ENCODE assay signal across 15 mouse cellular contexts in the genomic region with DNA sequence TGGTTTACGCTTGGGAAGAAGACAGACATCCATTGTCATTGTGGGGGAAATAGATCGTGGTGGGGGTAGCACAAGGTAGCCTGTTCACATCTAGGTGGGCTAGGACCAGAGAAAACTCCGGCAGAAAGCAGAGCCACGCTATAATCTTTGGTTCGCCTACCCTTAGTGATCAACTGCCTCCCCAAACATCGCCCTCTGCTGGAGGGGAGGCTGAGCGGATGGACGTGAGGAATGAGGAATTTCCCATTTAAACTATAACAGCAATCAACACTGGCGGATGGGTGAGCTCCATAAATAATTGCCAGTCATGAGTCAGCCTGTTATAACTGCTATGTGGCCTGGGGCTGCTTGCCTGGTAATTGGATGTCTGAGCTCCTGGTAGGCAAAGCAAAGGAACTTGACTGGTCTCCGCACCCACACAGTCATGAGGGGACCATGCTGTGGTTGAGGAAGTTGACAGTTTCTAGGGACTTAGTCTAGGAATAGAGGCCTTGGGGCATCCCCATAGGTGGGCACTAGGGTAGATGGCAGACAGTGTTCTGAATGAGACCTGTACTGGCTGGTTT. TPM values are rescaled to one million over a fixed set of nuclear protein-coding genes. Genes with fewer than 3 reads are reported as not detected.
DNase-seq lines count a peak whose midpoint lies in the region; ATAC-seq and TF ChIP-seq lines count a peak whose summit lies in the region.
"Had no signal": no experiment of that assay in that cellular context is flagged by ENCODE, and none has a peak within 500 bp of the region (broad histone marks: within the 10 kb centered on the region; RNA-seq: fewer than 3 reads in every experiment).

No protein-coding gene starts in this region.

- TF ChIP-seq RAD21 in MEL (IDR thresholded peaks at IDR 0.05; ENCODE audit: low read depth, low read length) = peak; percentile 22

- peak; percentile 7 for DNase-seq in adrenal gland, postnatal 10 days
- no peak for DNase-seq in adrenal gland, adult 2 months
- DNase-seq in liver, postnatal 0 days = no peak
- DNase-seq in liver, embryonic 11.5 days (ENCODE audit: low spot score) = no peak
- DNase-seq in MEL (ENCODE audit: low read depth, low spot score) = peak; percentile 43
- no peak for DNase-seq in spleen, postnatal 14 days (ENCODE audit: low spot score in 2 of 2)
- no peak for DNase-seq in left cerebral cortex, postnatal 4 days
- DNase-seq: embryo, embryonic 11 days; spleen, adult 18-20 months had no signal

- TF ChIP-seq EP300 in liver, postnatal 0 days (IDR thresholded peaks at IDR 0.05; ENCODE audit: low read depth) = no peak
- TF ChIP-seq EP300 in MEL (IDR thresholded peaks at IDR 0.05; ENCODE audit: low read depth in 1 of 2, low read length in 2 of 2) = no peak

- H3K9ac ChIP-seq in liver, postnatal 0 days (replicated peaks) = no peak overlapping the region
- no peak overlapping the region for H3K9ac ChIP-seq in liver, embryonic 11.5 days (ENCODE audit: low read depth, low read length)
- H3K9ac ChIP-seq in MEL (ENCODE audit: control insufficient read depth, low read depth, low read length, poor library complexity, severe bottlenecking) = no peak overlapping the region
- H3K9ac ChIP-seq: heart, embryonic 12.5 days; hindbrain, embryonic 12.5 days; lung, embryonic 15.5 days; midbrain, embryonic 12.5 days had no signal

- no peaks in the 10 kb centered on the region for H3K9me3 ChIP-seq in liver, postnatal 0 days (ENCODE audit: low read length)
- no peaks in the 10 kb centered on the region for H3K9me3 ChIP-seq in liver, embryonic 11.5 days (ENCODE audit: control insufficient read depth, low read length)
- no peaks in the 10 kb centered on the region for H3K9me3 ChIP-seq in MEL (replicated peaks; ENCODE audit: insufficient read depth, low read length)
- H3K9me3 ChIP-seq: heart, embryonic 12.5 days; hindbrain, embryonic 12.5 days; lung, embryonic 15.5 days; midbrain, embryonic 12.5 days had no signal

- H3K4me1 ChIP-seq in liver, postnatal 0 days (ENCODE audit: insufficient read depth) = no peaks in the 10 kb centered on the region
- H3K4me1 ChIP-seq in liver, embryonic 11.5 days (replicated peaks; ENCODE audit: control insufficient read depth, insufficient read depth, low read length) = no peaks in the 10 kb centered on the region
- no peaks in the 10 kb centered on the region for H3K4me1 ChIP-seq in MEL (ENCODE audit: control insufficient read depth in 1 of 2, insufficient read depth in 2 of 2, low read length in 2 of 2)
- H3K4me1 ChIP-seq in small intestine, adult 2 months (ENCODE audit: control insufficient read depth, insufficient read depth, insufficient read length, low read length) = no peaks in the 10 kb centered on the region
- H3K4me1 ChIP-seq: heart, embryonic 12.5 days; hindbrain, embryonic 12.5 days; lung, embryonic 15.5 days; midbrain, embryonic 12.5 days had no signal

- H3K79me2 ChIP-seq in MEL (ENCODE audit: control insufficient read depth, insufficient read depth, low read length, poor library complexity) = no peaks in the 10 kb centered on the region

- H3K4me2 ChIP-seq in liver, postnatal 0 days (ENCODE audit: low read depth, low read length) = no peak overlapping the region
- no peak overlapping the region for H3K4me2 ChIP-seq in liver, embryonic 11.5 days
- H3K4me2 ChIP-seq: heart, embryonic 12.5 days; hindbrain, embryonic 12.5 days; lung, embryonic 15.5 days; midbrain, embryonic 12.5 days had no signal

- no peak for TF ChIP-seq POLR2A in MEL (IDR thresholded peaks at IDR 0.05; ENCODE audit: control insufficient read depth in 1 of 2, insufficient read depth in 1 of 2, low read depth in 1 of 2, low read length in 2 of 2, poor library complexity in 1 of 2)
- TF ChIP-seq POLR2A in small intestine, adult 2 months (IDR thresholded peaks at IDR 0.05; ENCODE audit: low read depth, low read length) = no peak

- no peak overlapping the region for H3K4me3 ChIP-seq in liver, postnatal 0 days (ENCODE audit: low read depth, low read length)
- no peak overlapping the region for H3K4me3 ChIP-seq in liver, embryonic 11.5 days (ENCODE audit: low read depth, low read length)
- H3K4me3 ChIP-seq in MEL (ENCODE audit: control insufficient read depth in 1 of 2, insufficient read depth in 1 of 2, low read depth in 2 of 2, low read length in 2 of 2) = no peak overlapping the region
- H3K4me3 ChIP-seq in small intestine, adult 2 months (ENCODE audit: low read depth, low read length) = no peak overlapping the region
- H3K4me3 ChIP-seq: heart, embryonic 12.5 days; hindbrain, embryonic 12.5 days; lung, embryonic 15.5 days; midbrain, embryonic 12.5 days had no signal

- TF ChIP-seq CTCF in liver, postnatal 0 days (IDR thresholded peaks at IDR 0.05; ENCODE audit: low read depth) = peak; percentile 53
- peak; percentile 68 to 74 (median 70) for TF ChIP-seq CTCF in MEL (IDR thresholded peaks at IDR 0.05 in 2 of 3, conservative IDR thresholded peaks at IDR 0.05 in 1 of 3; ENCODE audit: control insufficient read depth in 1 of 3, insufficient read depth in 1 of 3, low read depth in 2 of 3, low read length in 3 of 3, poor library complexity in 1 of 3, severe bottlenecking in 1 of 3)
- peak; percentile 51; the same call in 1 of the 2 replicates for TF ChIP-seq CTCF in small intestine, adult 2 months (IDR thresholded peaks at IDR 0.05; ENCODE audit: extremely low read depth, insufficient read length, insufficient replicate concordance, low read depth, low read length)

- no peaks in the 10 kb centered on the region for H3K36me3 ChIP-seq in liver, postnatal 0 days (replicated peaks; ENCODE audit: insufficient read depth, low read length)
- H3K36me3 ChIP-seq in liver, embryonic 11.5 days (ENCODE audit: control insufficient read depth, insufficient read depth, low read length) = no peaks in the 10 kb centered on the region
- H3K36me3 ChIP-seq in MEL (ENCODE audit: control insufficient read depth in 1 of 2, insufficient read depth in 2 of 2, low read length in 2 of 2) = no peaks in the 10 kb centered on the region
- no peaks in the 10 kb centered on the region for H3K36me3 ChIP-seq in small intestine, adult 2 months (ENCODE audit: control insufficient read depth, insufficient read depth, low read length)
- H3K36me3 ChIP-seq: heart, embryonic 12.5 days; hindbrain, embryonic 12.5 days; lung, embryonic 15.5 days; midbrain, embryonic 12.5 days had no signal

- no peak for ATAC-seq in liver, postnatal 0 days
- no peak for ATAC-seq in liver, embryonic 11.5 days (replicated peaks; ENCODE audit: low FRiP score)

- H3K27ac ChIP-seq in liver, postnatal 0 days (ENCODE audit: low read depth) = no peak overlapping the region
- H3K27ac ChIP-seq in liver, embryonic 11.5 days (ENCODE audit: low read depth, low read length) = no peak overlapping the region
- H3K27ac ChIP-seq in MEL (ENCODE audit: control insufficient read depth, low read depth, low read length) = no peak overlapping the region
- no peak overlapping the region for H3K27ac ChIP-seq in small intestine, adult 2 months (ENCODE audit: insufficient read depth, low read depth, low read length)
- H3K27ac ChIP-seq: hindbrain, embryonic 12.5 days; lung, embryonic 15.5 days; midbrain, embryonic 12.5 days had no signal

- H3K27me3 ChIP-seq in liver, postnatal 0 days (ENCODE audit: insufficient read depth, low read length) = no peaks in the 10 kb centered on the region
- H3K27me3 ChIP-seq in liver, embryonic 11.5 days (replicated peaks; ENCODE audit: control insufficient read depth, insufficient read depth, low read length) = no peaks in the 10 kb centered on the region
- no peaks in the 10 kb centered on the region for H3K27me3 ChIP-seq in MEL (ENCODE audit: control insufficient read depth in 1 of 2, insufficient read depth in 2 of 2, low read length in 2 of 2)
- H3K27me3 ChIP-seq in small intestine, adult 2 months (ENCODE audit: control insufficient read depth, insufficient read depth, low read length) = no peaks in the 10 kb centered on the region
- H3K27me3 ChIP-seq: hindbrain, embryonic 12.5 days; lung, embryonic 15.5 days; midbrain, embryonic 12.5 days had no signal

- WGBS in liver, postnatal 0 days (ENCODE audit: insufficient replicate concordance) = 79% methylated on average over 10 of the region's 10 CpGs
- WGBS in liver, embryonic 11.5 days = 71% methylated on average over 10 of the region's 10 CpGs
- WGBS in small intestine, adult 2 months = 71% methylated on average over 10 of the region's 10 CpGs

- intact Hi-C loops in left cerebral cortex, postnatal 4 days (cut with DNase I) = no loop called here

TF ChIP-seq in MEL, 35 proteins besides CTCF, POLR2A, EP300 and RAD21:
- no peak for TF ChIP-seq TAL1 (IDR thresholded peaks at IDR 0.05; ENCODE audit: low read length)
- TF ChIP-seq UBTF (IDR thresholded peaks at IDR 0.05; ENCODE audit: borderline replicate concordance, insufficient read depth, low read depth, low read length) = no peak
- TF ChIP-seq ZC3H11A (IDR thresholded peaks at IDR 0.05; ENCODE audit: low read depth, low read length) = 0 out of 2 replicates have a peak, but pooled peaks have one; percentile 5
- TF ChIP-seq SMC3 (IDR thresholded peaks at IDR 0.05; ENCODE audit: low read depth, low read length) = peak; percentile 70
- no peak for TF ChIP-seq TCF12 (IDR thresholded peaks at IDR 0.05; ENCODE audit: low read depth, low read length)

RNA-seq across cellular contexts. Expression of a gene that starts 36.0 kb away (rescaled TPM):
- not detected for total RNA-seq in adrenal gland, postnatal 10 days (2021)
- not detected for total RNA-seq in adrenal gland, adult 2 months (2021)
- polyA plus RNA-seq in adrenal gland, adult 2 months (2012; rRNA removed) = not detected in 2 replicates
- not detected in 2 replicates for polyA plus RNA-seq in liver, postnatal 0 days (2015; fragmentation: Nextera tagmentation; extraction: Ambion mirVana)
- polyA plus RNA-seq in liver, embryonic 11.5 days (2014; fragmentation: Nextera tagmentation; extraction: Ambion mirVana) = not detected in 2 replicates
- 0.42 and 0.52 TPM in 2 replicates for total RNA-seq in MEL (2012; rRNA removed)
- under 1 TPM in 1 of 2 experiments, not detected in 1; 0.11 TPM for polyA plus RNA-seq in MEL (2012; ENCODE audit: insufficient read depth in 1 of 2, insufficient read length in 2 of 2, low read depth in 1 of 2, low replicate concordance in 2 of 2, missing spikeins in 1 of 2)
- not detected in 2 replicates for polyA plus RNA-seq in small intestine, adult 2 months (2012; rRNA removed)
- total RNA-seq in left cerebral cortex, postnatal 4 days (2021) = not detected
- polyA plus RNA-seq: heart, embryonic 12.5 days; hindbrain, embryonic 12.5 days; kidney, embryonic 16.5 days; midbrain, embryonic 12.5 days had no signal

Comparison
In these comparisons a context has a peak if more than half of its experiments do, and no peak if none do; other contexts are left out.
1. DNase-seq: peak in adrenal gland, postnatal 10 days (single experiment) and MEL (single experiment); none in adrenal gland, adult 2 months (single experiment), liver, postnatal 0 days (single experiment), liver, embryonic 11.5 days (single experiment), spleen, postnatal 14 days (0 of 2) and left cerebral cortex, postnatal 4 days (single experiment).
2. Peak in every context shown above with its lines, with median percentiles within 50 percentile points of each other: CTCF ChIP-seq.